21 mouse cellular contexts compared by ENCODE assay signal in genomic region chr12:73493929-73494530, GRCm38 (mm10). TPM values are rescaled to one million over a fixed set of nuclear protein-coding genes. Genes with fewer than 3 reads are reported as not detected.
A peak's percentile ranks its signal among the peaks of the same experiment; 100 is the strongest.
DNase-seq lines count a peak whose midpoint lies in the region.
"Had no signal": no experiment of that assay in that cellular context is flagged by ENCODE, and none has a peak within 500 bp of the region (broad histone marks: within the 10 kb centered on the region; RNA-seq: fewer than 3 reads in every experiment).

No protein-coding gene starts in this region.

- peak; percentile 37 to 78 for DNase-seq in adrenal gland, adult (ENCODE audit: inconsistent age in 2 of 2, low spot score in 1 of 2)
- DNase-seq in adrenal gland, postnatal 4 days (ENCODE audit: low spot score in 2 of 2) = no peak
- DNase-seq in 416B (ENCODE audit: low read depth) = peak; percentile 56
- peak; percentile 47 for DNase-seq in adrenal gland, adult 2 months
- DNase-seq in induced T-regulatory cell, adult 2 months (ENCODE audit: low read depth) = peak; percentile 56
- no peak for DNase-seq in embryo, embryonic 10 days (ENCODE audit: low spot score)
- no peak for DNase-seq in cerebellum, adult 18-20 months
- DNase-seq in left cerebral cortex, postnatal 4 days = no peak
- DNase-seq: cerebellum, adult 9-11 months; embryo, embryonic 11 days; gastrocnemius, adult 2 months; heart, postnatal 14 days; layer of hippocampus, postnatal 36 days; liver; lung, postnatal 14 days; right cerebral cortex, postnatal 25 days; thymus, adult 18-20 months had no signal

- intact Hi-C loops in left cerebral cortex, postnatal 4 days (cut with DNase I) = no loop called here

RNA-seq across cellular contexts. Expression of gene Tmem30b, which starts 52.2 kb away (rescaled TPM):
- 1 to 10 TPM; 2.8 to 3.3 TPM for total RNA-seq in adrenal gland, postnatal 4 days (2021)
- under 1 TPM; 0.09 to 0.41 TPM for total RNA-seq in adrenal gland, adult 2 months (2021)
- 0.23 and 0.25 TPM in 2 replicates for polyA plus RNA-seq in adrenal gland, adult 2 months (2012; rRNA removed)
- under 1 TPM; 0.28 to 0.42 TPM for total RNA-seq in left cerebral cortex, postnatal 4 days (2021)
- total RNA-seq: granulocyte monocyte progenitor cell, adult 5-6 weeks; layer of hippocampus, adult 2 months; layer of hippocampus, postnatal 36 days; left cerebral cortex, postnatal 25 days; neutrophil, adult 5-6 weeks had no signal

Comparison
In these comparisons a context has a peak if more than half of its experiments do, and no peak if none do; other contexts are left out.
1. DNase-seq: peak in adrenal gland, adult (2 of 2), 416B (single experiment), adrenal gland, adult 2 months (single experiment) and induced T-regulatory cell, adult 2 months (single experiment); none in adrenal gland, postnatal 4 days (0 of 2), embryo, embryonic 10 days (single experiment), cerebellum, adult 18-20 months (0 of 2) and left cerebral cortex, postnatal 4 days (single experiment).